Mouse (Mus musculus) forebrain, embryonic 11.5 days (tissue): ENCODE measurements around the gene Map2k2. TPM values are rescaled to one million over a fixed set of nuclear protein-coding genes. Genes with fewer than 3 reads are reported as not detected.

Experiments used
- ATAC-seq: fragments of 200-750 bp; cut with Nextera tagmentation; replicated peaks from 2 replicates; pipeline ENCODE4 v1.8.0; 2017; ENCODE audit warnings: moderate TSS enrichment; ENCODE audit not compliant: low FRiP score
- DNase-seq: peaks from one replicate; pipeline ENCODE4 v3.0.0-alpha.2; 2017; ENCODE audit warnings: low spot score
- H3K27ac ChIP-seq: fragments of 300-500 bp; sonication (generic); 2 replicates; pipeline ENCODE4 v1.5.1; 2014; ENCODE audit warnings: low read depth, low read length
- H3K27me3 ChIP-seq: fragments of 300-500 bp; sonication (generic); 2 replicates; pipeline ENCODE4 v1.6.1; 2014; ENCODE audit warnings: mild to moderate bottlenecking, low read length, mixed read lengths; ENCODE audit not compliant: control insufficient read depth, insufficient read depth
- H3K36me3 ChIP-seq: fragments of 300-500 bp; sonication (generic); 2 replicates; pipeline ENCODE4 v1.6.1; 2014; ENCODE audit warnings: mild to moderate bottlenecking, low read length, moderate library complexity, mixed read lengths; ENCODE audit not compliant: control insufficient read depth, insufficient read depth
- H3K4me1 ChIP-seq: fragments of 300-500 bp; sonication (generic); replicated peaks from 2 replicates; pipeline ENCODE4 v1.6.1; 2014; ENCODE audit warnings: low read length, mixed read lengths; ENCODE audit not compliant: control insufficient read depth, insufficient read depth
- H3K4me2 ChIP-seq: fragments of 300-500 bp; sonication (generic); 2 replicates; pipeline ENCODE4 v1.6.1; 2014; ENCODE audit warnings: low read depth, mild to moderate bottlenecking, low read length, moderate library complexity, mixed read lengths; ENCODE audit not compliant: severe bottlenecking
- H3K4me3 ChIP-seq: fragments of 300-500 bp; sonication (generic); 2 replicates; pipeline ENCODE4 v1.5.1; 2014; ENCODE audit warnings: low read depth, low read length
- H3K9ac ChIP-seq: fragments of 300-500 bp; sonication (generic); 2 replicates; pipeline ENCODE4 v1.6.1; 2014; ENCODE audit warnings: low read length
- H3K9me3 ChIP-seq: fragments of 300-500 bp; sonication (generic); 2 replicates; pipeline ENCODE4 v1.6.1; 2016; ENCODE audit warnings: low read length, mixed read lengths; ENCODE audit not compliant: control insufficient read depth
- WGBS: fragments of 180-500 bp; shearing (Covaris S2); extraction: QIAGEN DNeasy Blood & Tissue Kit; methylation state at CpG from one replicate; pipeline ENCODE4 v1.1.7; 2014; 5-methylcytosine and 5-hydroxymethylcytosine counted together
- polyA plus RNA-seq: library from polyadenylated mRNA; unstranded; fragments of >200 nt; fragmentation: Nextera tagmentation; extraction: Ambion mirVana; gene quantifications from 2 replicates; pipeline ENCODE4 v1.2.1, GENCODE M21; 2014

Map2k2 gene
- polyA plus RNA-seq, 1 experiment from 2014 or later, result 212 TPM

DNA sequence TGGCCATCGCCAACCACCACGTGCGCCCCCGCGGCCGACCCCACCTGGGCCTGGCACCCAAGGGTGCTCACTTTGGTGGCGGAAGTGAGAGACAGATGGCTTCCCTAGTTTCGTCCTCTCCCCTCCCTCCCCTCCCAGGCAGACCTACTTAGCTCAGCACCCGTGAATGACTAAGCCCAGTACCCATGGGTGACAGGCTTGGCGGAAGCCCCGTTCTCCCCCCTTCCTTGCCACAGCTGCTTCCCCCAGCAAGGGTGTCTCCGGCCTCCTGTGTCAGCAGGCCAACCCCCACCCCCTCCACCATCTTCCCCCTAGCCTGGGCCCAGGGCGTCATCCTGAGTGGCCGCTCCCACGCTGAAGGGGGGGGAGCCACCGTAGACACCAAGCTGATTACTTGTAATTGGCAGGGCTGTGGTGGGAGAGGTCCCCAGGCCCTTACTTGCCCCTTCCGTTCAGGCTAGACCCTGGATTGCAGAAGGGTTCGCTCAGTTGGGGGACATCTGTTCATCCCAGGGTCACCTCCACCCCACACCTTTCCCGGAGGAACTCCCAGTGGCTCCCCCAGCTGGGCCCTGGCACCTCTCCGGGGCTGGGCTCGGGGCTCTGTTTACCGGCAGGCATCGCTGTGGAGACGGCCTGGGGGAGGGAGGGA lies 32.5 kb downstream of the Map2k2 start:
- H3K9ac ChIP-seq, result peak overlapping the region; percentile 75
- H3K4me3 ChIP-seq, result peak overlapping the region; percentile 68
- H3K4me2 ChIP-seq, result peak overlapping the region; percentile 89
- no peak for ATAC-seq
- peaks cover 23% of the 10 kb centered on the region for H3K4me1 ChIP-seq
- 2% methylated on average over 23 of the region's 24 CpGs for WGBS
- DNase-seq, result peak; percentile 77
- H3K9me3 ChIP-seq, result no peaks in the 10 kb centered on the region
- no peaks in the 10 kb centered on the region for H3K36me3 ChIP-seq
- peaks cover 26% of the 10 kb centered on the region for H3K27me3 ChIP-seq
- H3K27ac ChIP-seq, result peak overlapping the region; percentile 67

DNA sequence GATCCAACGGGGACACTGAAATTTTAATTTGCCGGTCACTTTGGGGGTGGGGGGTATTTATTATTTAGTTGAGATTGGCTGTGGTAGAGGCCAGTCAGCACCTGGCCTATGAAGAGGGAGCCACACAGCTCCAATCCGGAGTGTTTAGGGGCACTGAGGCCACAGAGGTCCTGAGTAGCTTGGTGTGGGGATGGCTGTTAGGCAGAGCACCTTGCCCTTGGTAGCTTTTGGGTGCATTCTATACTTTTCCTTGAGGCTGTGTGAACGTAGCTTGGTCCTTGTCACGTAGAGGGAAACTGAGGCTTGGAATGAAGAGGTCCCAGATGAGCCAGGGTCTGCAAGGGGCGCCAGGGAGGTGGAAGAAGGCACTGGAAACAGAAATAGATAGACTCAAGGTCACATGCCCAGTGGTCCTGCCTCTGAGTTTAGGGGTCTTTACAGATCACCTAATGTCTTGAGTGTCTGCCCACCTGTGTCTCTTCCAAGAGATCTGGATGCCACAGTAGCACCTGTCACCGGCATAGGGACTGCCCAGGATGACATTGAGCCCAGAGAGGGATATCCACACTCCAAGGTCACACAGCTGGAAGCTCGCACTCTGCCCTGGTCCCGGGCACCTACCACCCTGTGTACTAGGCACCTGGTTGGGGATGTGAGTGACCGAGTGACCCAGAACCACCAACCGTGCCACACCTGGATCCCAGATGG lies 33.3 kb downstream of the Map2k2 start:
- no peak overlapping the region for H3K27ac ChIP-seq
- DNase-seq (no peak), ATAC-seq (no peak)
- H3K9ac ChIP-seq, result peak overlapping the region; percentile 75
- no peaks in the 10 kb centered on the region for H3K9me3 ChIP-seq
- WGBS, result 68% methylated on average over 11 of the region's 11 CpGs
- peaks cover 23% of the 10 kb centered on the region for H3K4me1 ChIP-seq
- no peaks in the 10 kb centered on the region; the same call in 1 of the 2 replicates for H3K36me3 ChIP-seq
- peaks cover 21% of the 10 kb centered on the region for H3K27me3 ChIP-seq
- H3K4me3 ChIP-seq, result peak overlapping the region; percentile 68
- peak overlapping the region; percentile 89 for H3K4me2 ChIP-seq

DNA sequence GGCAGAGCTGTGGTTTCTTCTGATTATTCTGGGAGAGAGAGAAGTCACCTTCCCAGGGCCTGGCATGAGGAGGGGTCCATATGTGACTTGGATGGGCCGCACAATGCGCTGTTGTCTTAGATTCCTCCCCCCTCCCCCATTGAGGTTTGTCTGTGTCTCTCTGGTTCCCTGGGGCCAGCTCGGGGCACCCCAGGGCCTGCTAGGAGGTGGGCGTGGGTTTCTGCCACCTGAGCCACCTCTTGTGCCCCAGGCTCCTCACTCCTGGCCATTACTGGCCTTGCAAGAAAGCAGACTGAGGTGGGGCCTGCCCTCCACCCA lies 33.8 kb downstream of the Map2k2 start:
- WGBS, result 75% methylated on average over 4 of the region's 4 CpGs
- Histone ChIP-seq H3K36me3 (peaks cover 3% of the 10 kb centered on the region; the same call in 1 of the 2 replicates), H3K9me3 (no peaks in the 10 kb centered on the region), H3K27ac (no peak overlapping the region), H3K9ac (no peak overlapping the region), H3K4me2 (no peak overlapping the region), H3K4me1 (peaks cover 23% of the 10 kb centered on the region), H3K4me3 (no peak overlapping the region), H3K27me3 (peaks cover 15% of the 10 kb centered on the region)
- DNase-seq, result no peak
- no peak for ATAC-seq

DNA sequence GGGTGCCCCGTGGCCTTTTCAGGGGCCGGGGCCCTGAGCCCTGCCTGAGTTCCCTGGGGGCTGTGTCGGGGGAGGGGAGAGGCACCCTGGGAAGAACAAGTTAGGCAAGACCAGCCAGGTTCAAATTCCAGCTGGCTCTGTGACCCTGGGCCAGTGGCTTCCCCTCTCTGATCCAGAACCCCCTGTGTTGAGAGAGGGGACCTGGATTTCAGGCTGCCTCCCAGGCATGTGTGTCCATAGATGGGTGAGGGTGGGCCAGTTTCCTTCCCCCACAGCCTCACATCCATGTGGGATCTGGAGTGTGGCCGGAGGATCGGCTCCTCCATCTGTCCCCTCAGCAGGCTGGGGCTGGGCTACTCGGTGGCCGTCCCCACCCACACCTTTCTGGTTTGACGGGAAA lies 34.3 kb downstream of the Map2k2 start:
- no peak for ATAC-seq
- peaks cover 10% of the 10 kb centered on the region for H3K27me3 ChIP-seq
- peaks cover 5% of the 10 kb centered on the region; the same call in 1 of the 2 replicates for H3K36me3 ChIP-seq
- H3K9ac ChIP-seq, result no peak overlapping the region; the same call in 1 of the 2 replicates
- WGBS, result 65% methylated on average over 8 of the region's 8 CpGs
- H3K9me3 ChIP-seq, result no peaks in the 10 kb centered on the region
- H3K27ac ChIP-seq, result no peak overlapping the region
- peak overlapping the region; percentile 3; the same call in 1 of the 2 replicates for H3K4me3 ChIP-seq
- no peak overlapping the region for H3K4me2 ChIP-seq
- H3K4me1 ChIP-seq, result peaks cover 23% of the 10 kb centered on the region
- DNase-seq, result no peak

DNA sequence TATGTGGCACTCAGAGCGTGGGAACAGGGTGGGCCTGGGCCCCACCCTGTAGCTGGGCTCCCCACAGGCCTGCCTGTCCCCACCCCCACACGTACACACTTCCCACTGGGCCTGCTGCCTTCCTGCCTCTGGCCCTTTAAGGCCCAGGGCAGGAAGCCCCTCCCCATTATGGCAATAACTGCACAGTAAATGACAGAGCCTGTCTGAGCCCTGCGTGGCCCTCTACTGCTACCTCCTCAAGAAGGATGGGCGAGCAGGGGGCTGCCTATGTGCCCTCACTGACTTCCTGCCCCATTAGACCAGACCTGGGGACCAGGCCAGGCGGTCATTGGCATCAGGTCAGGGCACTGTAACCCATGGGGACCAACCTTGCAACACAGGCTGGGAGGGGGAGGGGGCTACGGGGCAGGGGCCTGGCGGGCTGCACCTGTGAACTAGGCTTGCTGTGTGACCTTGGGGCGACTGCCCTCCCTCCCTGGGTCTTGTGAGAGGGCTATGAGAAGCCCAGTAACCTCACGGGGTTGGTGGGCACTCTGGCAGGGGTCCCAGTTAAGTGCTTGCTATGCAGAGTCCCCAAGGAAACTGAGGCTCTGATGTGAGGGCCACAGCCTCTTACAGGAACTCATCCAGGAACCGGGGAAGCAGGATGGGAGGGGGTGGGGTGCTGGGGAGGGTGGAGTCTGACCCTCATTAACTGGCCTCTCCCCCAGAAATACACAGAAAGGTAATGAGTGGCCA lies 35.2 kb downstream of the Map2k2 start:
- Histone ChIP-seq H3K4me1 (peaks cover 17% of the 10 kb centered on the region), H3K9me3 (no peaks in the 10 kb centered on the region), H3K4me3 (no peak overlapping the region), H3K4me2 (no peak overlapping the region), H3K27ac (no peak overlapping the region), H3K9ac (no peak overlapping the region; the same call in 1 of the 2 replicates), H3K27me3 (peaks cover 1% of the 10 kb centered on the region), H3K36me3 (peaks cover 8% of the 10 kb centered on the region; the same call in 1 of the 2 replicates)
- 73% methylated on average over 10 of the region's 10 CpGs for WGBS
- no peak for ATAC-seq
- DNase-seq, result no peak

DNA sequence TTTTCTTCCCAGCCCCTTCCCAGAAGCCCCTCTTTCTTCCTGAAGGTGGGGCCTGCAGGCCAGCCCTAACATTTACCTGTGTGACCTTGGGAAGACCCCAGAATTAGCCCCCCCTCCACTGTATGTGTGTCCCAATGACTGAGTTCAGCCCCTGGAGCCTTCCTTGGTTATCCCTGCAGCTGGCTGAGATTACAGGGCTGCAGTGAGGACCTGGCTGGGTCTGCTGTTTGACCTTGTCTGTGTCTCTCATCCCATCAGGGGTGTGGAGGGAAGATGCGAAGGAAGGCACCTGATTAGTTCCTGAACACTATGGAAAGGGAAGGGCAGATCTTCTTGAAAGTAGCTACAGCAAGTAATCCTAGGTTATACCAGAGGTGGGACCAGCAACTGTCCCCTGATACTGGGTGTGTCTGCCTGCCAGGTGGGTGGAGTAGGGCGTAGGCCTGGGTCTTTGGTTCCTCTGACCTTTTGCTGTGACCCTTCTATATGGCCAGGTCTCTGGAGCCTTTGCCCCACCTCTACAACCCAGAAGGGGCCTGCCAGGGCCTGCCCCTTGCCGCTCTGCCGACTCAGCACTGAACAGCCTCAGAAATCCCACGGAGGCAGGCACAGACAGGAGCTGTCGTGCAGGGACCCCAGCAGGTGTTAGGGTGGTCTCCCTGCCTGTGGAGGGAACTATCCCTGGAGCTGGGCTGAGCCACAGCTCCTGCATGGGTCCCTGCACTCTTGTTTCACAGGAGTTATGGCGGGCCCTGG lies 35.9 kb downstream of the Map2k2 start:
- H3K4me2 ChIP-seq, result no peak overlapping the region
- WGBS, result 85% methylated on average over 7 of the region's 7 CpGs
- H3K36me3 ChIP-seq, result peaks cover 8% of the 10 kb centered on the region; the same call in 1 of the 2 replicates
- DNase-seq (no peak), ATAC-seq (no peak)
- H3K9ac ChIP-seq, result no peak overlapping the region
- H3K9me3 ChIP-seq, result no peaks in the 10 kb centered on the region
- H3K27me3 ChIP-seq, result no peaks in the 10 kb centered on the region
- no peak overlapping the region for H3K27ac ChIP-seq
- no peak overlapping the region for H3K4me3 ChIP-seq
- peaks cover 15% of the 10 kb centered on the region for H3K4me1 ChIP-seq

DNA sequence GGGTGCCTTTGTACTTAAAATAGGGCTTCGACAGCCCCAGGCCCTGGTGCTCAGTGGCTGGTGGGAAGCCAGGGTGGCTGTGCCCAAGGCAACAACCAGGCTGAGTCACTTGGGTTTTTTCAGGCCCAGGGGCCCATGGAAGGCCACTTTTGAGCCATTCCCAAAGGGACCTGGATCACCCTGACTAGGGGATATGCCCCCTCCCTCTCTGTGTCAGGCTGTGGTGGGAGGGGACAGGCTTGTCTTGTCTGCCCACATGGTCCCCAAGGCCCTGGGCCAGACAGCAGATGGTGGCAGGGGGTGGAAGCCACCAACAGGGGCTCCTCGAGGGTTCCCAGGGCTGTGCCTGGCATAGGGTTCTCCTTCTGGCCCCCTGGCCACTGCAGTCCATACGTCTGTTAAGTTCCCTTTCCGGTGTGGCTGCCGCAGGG lies 36.9 kb downstream of the Map2k2 start:
- Histone ChIP-seq H3K36me3 (peaks cover 9% of the 10 kb centered on the region), H3K9ac (no peak overlapping the region), H3K4me2 (no peak overlapping the region), H3K9me3 (no peaks in the 10 kb centered on the region), H3K27ac (no peak overlapping the region), H3K27me3 (no peaks in the 10 kb centered on the region), H3K4me3 (no peak overlapping the region), H3K4me1 (peaks cover 15% of the 10 kb centered on the region)
- DNase-seq (no peak), ATAC-seq (no peak)
- 91% methylated on average over 5 of the region's 5 CpGs for WGBS

DNA sequence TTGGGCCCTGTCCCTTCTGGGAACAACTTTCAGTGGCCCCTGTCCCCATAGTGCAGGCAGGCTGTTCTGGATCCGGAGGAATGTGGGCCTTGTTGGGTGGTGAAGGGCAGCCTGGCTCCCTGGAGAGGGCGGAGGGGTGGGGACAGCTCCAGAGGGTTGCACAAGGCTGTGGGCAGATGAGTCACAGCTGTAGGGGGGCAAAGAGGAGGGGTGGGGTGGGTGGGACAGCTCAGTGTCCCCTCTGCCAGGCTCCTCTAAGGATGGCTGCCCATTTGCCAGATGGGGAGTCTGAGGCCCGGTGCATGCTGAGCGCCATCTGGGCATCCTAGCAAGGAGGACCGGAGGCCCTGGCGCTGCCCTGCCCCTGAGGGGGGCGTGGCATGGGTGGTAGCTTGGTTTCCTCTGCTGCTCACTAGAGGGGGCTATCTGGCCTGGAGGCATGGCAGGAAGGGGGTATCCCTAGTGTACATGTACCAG lies 37.5 kb downstream of the Map2k2 start:
- no peak overlapping the region for H3K27ac ChIP-seq
- H3K4me1 ChIP-seq, result peaks cover 15% of the 10 kb centered on the region
- H3K9me3 ChIP-seq, result no peaks in the 10 kb centered on the region
- DNase-seq, result no peak
- H3K4me2 ChIP-seq, result no peak overlapping the region
- H3K36me3 ChIP-seq, result peaks cover 15% of the 10 kb centered on the region
- no peak for ATAC-seq
- H3K4me3 ChIP-seq, result no peak overlapping the region
- H3K27me3 ChIP-seq, result no peaks in the 10 kb centered on the region
- H3K9ac ChIP-seq, result no peak overlapping the region
- WGBS, result 99% methylated on average over 7 of the region's 7 CpGs
